Mouse (Mus musculus) spleen, postnatal 14 days (tissue): Measurements from ENCODE around the gene Gm20830.
"Not testable (repeated sequence)": the region's sequence is repeated elsewhere in the genome, so short reads cannot be mapped to it uniquely, and the experiment has no call there.

ENCODE experiments used
- DNase-seq, 2 experiments: peaks; one replicate each; pipeline ENCODE4 v3.0.0; 2021 to 2022; ENCODE audit warnings: low spot score in 2 of 2

Gene Gm20830

GRCm38 (mm10) chrY:6918182-6918581, at the start of gene Gm20830:
Gene Gm20830, minus strand, starts transcription at chrY:6918282.
- not testable (repeated sequence) for DNase-seq
